Mouse (Mus musculus) lung, adult 2 months (tissue): ENCODE results near the gene Rorc.

Experiments
- CTCF ChIP-seq: fragments of 200-500 bp; IDR thresholded peaks from 2 replicates; pipeline ENCODE4 v1.5.1; 2011; ENCODE audit warnings: mild to moderate bottlenecking, low read length, control low read depth; ENCODE audit not compliant: insufficient read depth
- POLR2A ChIP-seq: fragments of 200-500 bp; IDR thresholded peaks from 2 replicates; pipeline ENCODE4 v1.6.1; 2011; ENCODE audit warnings: low read depth, mild to moderate bottlenecking, control low read depth, low read length, borderline replicate concordance; ENCODE audit errors: extremely low read depth

- TF ChIP-seq POLR2A (no peak), CTCF (no peak)
Measured at GRCm38 (mm10) chr3:94367511-94367910, 5.1 kb upstream of the Rorc start.
